In the genomic region with DNA sequence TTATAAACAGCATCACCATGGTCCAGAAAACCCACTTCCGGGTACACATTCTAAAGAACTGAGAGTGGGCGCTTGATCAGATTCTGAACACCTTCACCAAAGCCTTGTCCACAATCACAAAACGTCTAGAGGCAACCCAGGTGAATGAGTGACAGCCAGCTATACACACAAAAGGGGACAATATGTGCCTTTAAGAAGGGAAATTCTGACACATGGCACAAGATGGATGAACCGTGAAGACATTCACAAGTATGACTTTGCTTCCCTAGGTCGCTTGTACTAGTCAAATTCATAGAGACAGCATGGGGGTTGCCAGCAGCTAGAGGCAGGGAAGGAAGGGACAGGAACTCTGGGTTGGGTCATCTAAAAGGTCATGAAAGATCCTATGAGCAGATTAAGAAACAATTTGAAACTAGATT, we compare ENCODE assay signal across 12 mouse cellular contexts.
"Had no signal": no experiment of that assay in that cellular context is flagged by ENCODE, and none has a peak within 500 bp of the region (broad histone marks: within the 10 kb centered on the region; RNA-seq: fewer than 3 reads in every experiment).

No protein-coding gene starts in this region.

- H3K9ac ChIP-seq: kidney, embryonic 15.5 days; limb, embryonic 13.5 days; liver, embryonic 14.5 days; midbrain, embryonic 12.5 days; neural tube, embryonic 12.5 days had no signal

- H3K27ac ChIP-seq: kidney, embryonic 15.5 days; limb, embryonic 13.5 days; liver, embryonic 14.5 days; midbrain, embryonic 12.5 days; neural tube, embryonic 12.5 days; stomach, postnatal 0 days had no signal

- H3K4me3 ChIP-seq: kidney, embryonic 15.5 days; limb, embryonic 13.5 days; midbrain, embryonic 12.5 days; neural tube, embryonic 12.5 days had no signal

- H3K36me3 ChIP-seq: kidney, embryonic 15.5 days; limb, embryonic 13.5 days; midbrain, embryonic 12.5 days; neural tube, embryonic 12.5 days had no signal

- H3K4me1 ChIP-seq: limb, embryonic 13.5 days; midbrain, embryonic 12.5 days; neural tube, embryonic 12.5 days had no signal

- H3K27me3 ChIP-seq: kidney, embryonic 15.5 days; limb, embryonic 13.5 days; midbrain, embryonic 12.5 days; neural tube, embryonic 12.5 days had no signal

- H3K4me2 ChIP-seq: kidney, embryonic 15.5 days; limb, embryonic 13.5 days; midbrain, embryonic 12.5 days; neural tube, embryonic 12.5 days had no signal

- DNase-seq: kidney, adult 2 months; kidney, postnatal 14 days; left cerebral cortex, postnatal 4 days; lung, adult 18-20 months; right cerebral cortex, postnatal 4 days; thymus, postnatal 4 days had no signal

- H3K9me3 ChIP-seq: kidney, embryonic 15.5 days; limb, embryonic 13.5 days; midbrain, embryonic 12.5 days; neural tube, embryonic 12.5 days had no signal
